Mouse (Mus musculus): ENCODE data around the gene Ankrd6. TPM values are rescaled to one million over a fixed set of nuclear protein-coding genes. Genes with fewer than 3 reads are reported as not detected.

Ankrd6 gene
- polyA plus RNA-seq, 2 experiments from 2014 or later: 0.99 to 1.4 TPM

- ATAC-seq: no peak
Measured at GRCm38 (mm10) chr4:32948696-32949095, 1.9 kb downstream of the Ankrd6 start.

GRCm38 (mm10) chr4:32947631-32948030 lies 3.0 kb downstream of the Ankrd6 start:
- ATAC-seq: no peak

GRCm38 (mm10) chr4:32940984-32941383 lies 9.7 kb downstream of the Ankrd6 start:
- no peak for ATAC-seq

GRCm38 (mm10) chr4:32939964-32940363 lies 10.7 kb downstream of the Ankrd6 start:
- no peak for ATAC-seq

GRCm38 (mm10) chr4:32939521-32939920 lies 11.1 kb downstream of the Ankrd6 start:
- no peak for ATAC-seq

GRCm38 (mm10) chr4:32936762-32937341 lies 13.8 kb downstream of the Ankrd6 start:
- ATAC-seq: no peak

- peak; percentile 82 for ATAC-seq
Measured at GRCm38 (mm10) chr4:32932056-32932455, 18.6 kb downstream of the Ankrd6 start.

- ATAC-seq: no peak
Measured at GRCm38 (mm10) chr4:32929750-32930149, 20.9 kb downstream of the Ankrd6 start.

- peak; percentile 67 for ATAC-seq
Measured at GRCm38 (mm10) chr4:32928692-32929448, 21.8 kb downstream of the Ankrd6 start.

GRCm38 (mm10) chr4:32923891-32924294 lies 26.7 kb downstream of the Ankrd6 start:
- ATAC-seq: no peak

GRCm38 (mm10) chr4:32923436-32923835 lies 27.2 kb downstream of the Ankrd6 start:
- no peak for ATAC-seq

GRCm38 (mm10) chr4:32922871-32923270 lies 27.8 kb downstream of the Ankrd6 start:
- no peak for ATAC-seq

GRCm38 (mm10) chr4:32920863-32921262 lies 29.8 kb downstream of the Ankrd6 start:
- ATAC-seq: no peak

- no peak for ATAC-seq
Measured at GRCm38 (mm10) chr4:32918571-32918970, 32.1 kb downstream of the Ankrd6 start.

- ATAC-seq: no peak
Measured at GRCm38 (mm10) chr4:32916689-32917385, 33.8 kb downstream of the Ankrd6 start.

- ATAC-seq: no peak
Measured at GRCm38 (mm10) chr4:32915928-32916327, 34.7 kb downstream of the Ankrd6 start.

- ATAC-seq: no peak
Measured at GRCm38 (mm10) chr4:32909996-32910395, 40.6 kb downstream of the Ankrd6 start.

- peak; percentile 53 for ATAC-seq
Measured at GRCm38 (mm10) chr4:32909241-32909979, 41.2 kb downstream of the Ankrd6 start.

GRCm38 (mm10) chr4:32907631-32908030 lies 43.0 kb downstream of the Ankrd6 start:
- ATAC-seq: no peak

- peak; percentile 74 for ATAC-seq
Measured at GRCm38 (mm10) chr4:32906627-32907026, 44.0 kb downstream of the Ankrd6 start.

- no peak for ATAC-seq
Measured at GRCm38 (mm10) chr4:32905913-32906312, 44.7 kb downstream of the Ankrd6 start.

GRCm38 (mm10) chr4:32905381-32905780 lies 45.3 kb downstream of the Ankrd6 start:
- no peak for ATAC-seq

- ATAC-seq: no peak
Measured at GRCm38 (mm10) chr4:32903826-32904225, 46.8 kb downstream of the Ankrd6 start.
